Mouse (Mus musculus): ENCODE results near the gene Smoc1. TPM values are rescaled to one million over a fixed set of nuclear protein-coding genes. Genes with fewer than 3 reads are reported as not detected.

Gene Smoc1
- total and polyA plus RNA-seq, 2 experiments from 2014 or later = 24.5 to 28.7 TPM

DNA sequence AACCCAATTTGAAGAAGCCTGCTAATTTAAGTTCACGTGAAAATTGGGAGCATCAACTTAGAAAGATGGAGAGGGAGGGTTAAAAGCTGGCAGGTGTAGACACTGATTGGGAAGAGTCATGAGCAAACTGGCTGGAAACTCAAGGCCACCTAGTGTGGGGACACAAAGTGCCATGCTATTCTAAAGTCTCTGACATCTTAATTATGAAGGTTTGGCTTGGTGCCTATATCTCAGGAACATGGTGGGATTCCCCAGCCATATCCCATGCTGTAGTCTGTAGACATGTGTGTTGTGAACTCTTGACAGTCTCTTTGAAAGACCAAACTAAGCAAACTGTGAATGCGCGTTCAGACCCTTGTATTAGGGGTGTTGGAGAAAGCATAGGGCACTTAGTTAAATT lies 32.0 kb downstream of the Smoc1 start:
- H3K27me3 ChIP-seq (ENCODE audit: insufficient read depth, low read length) = no peaks in the 10 kb centered on the region
- WGBS = 89% methylated on average over 3 of the region's 3 CpGs
- no peak for DNase-seq (ENCODE audit: low spot score)
- no peaks in the 10 kb centered on the region for H3K9me3 ChIP-seq (ENCODE audit: low read length)
- TF ChIP-seq CTCF (IDR thresholded peaks at IDR 0.05) = no peak
- H3K36me3 ChIP-seq (ENCODE audit: insufficient read depth, low read length) = no peaks in the 10 kb centered on the region
- H3K9ac ChIP-seq (replicated peaks; ENCODE audit: low read length, poor library complexity, severe bottlenecking) = no peak overlapping the region
- H3K4me2 ChIP-seq (ENCODE audit: low read depth, low read length, poor library complexity, severe bottlenecking) = no peak overlapping the region
- ATAC-seq (ENCODE audit: low FRiP score) = no peak
- H3K4me1 ChIP-seq (ENCODE audit: insufficient read depth, low read length) = no peaks in the 10 kb centered on the region
- no peak overlapping the region for H3K27ac ChIP-seq (ENCODE audit: low read depth, low read length)
- H3K4me3 ChIP-seq (ENCODE audit: low read depth, low read length) = no peak overlapping the region

DNA sequence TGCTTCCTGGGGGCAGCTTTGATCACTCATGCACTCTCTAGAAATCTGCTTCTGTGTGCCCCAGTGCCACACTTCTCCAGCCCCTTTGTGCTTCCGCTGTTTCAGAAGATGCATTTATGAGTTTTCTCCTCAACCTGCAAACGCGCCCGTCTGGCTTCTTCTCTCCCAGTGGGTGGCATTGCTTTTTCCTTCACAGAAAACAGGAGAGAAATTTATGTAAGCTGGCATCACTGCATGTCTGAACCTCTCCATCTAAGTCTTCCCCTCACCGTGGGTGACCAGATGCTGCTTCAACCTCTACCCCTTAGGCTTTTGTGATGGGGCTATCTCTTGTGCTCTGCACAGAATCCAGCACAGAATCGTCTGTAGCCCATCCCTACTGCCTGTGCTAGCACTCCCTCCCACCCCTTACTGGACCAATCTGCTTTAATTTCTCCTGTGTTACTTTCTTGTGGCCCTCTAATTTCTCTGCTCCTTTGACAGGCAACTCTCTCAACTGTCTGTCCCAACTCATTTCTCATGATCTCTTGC lies 35.3 kb downstream of the Smoc1 start:
- Histone ChIP-seq H3K9ac (replicated peaks; ENCODE audit: low read length, poor library complexity, severe bottlenecking) (no peak overlapping the region), H3K4me3 (ENCODE audit: low read depth, low read length) (no peak overlapping the region)

DNA sequence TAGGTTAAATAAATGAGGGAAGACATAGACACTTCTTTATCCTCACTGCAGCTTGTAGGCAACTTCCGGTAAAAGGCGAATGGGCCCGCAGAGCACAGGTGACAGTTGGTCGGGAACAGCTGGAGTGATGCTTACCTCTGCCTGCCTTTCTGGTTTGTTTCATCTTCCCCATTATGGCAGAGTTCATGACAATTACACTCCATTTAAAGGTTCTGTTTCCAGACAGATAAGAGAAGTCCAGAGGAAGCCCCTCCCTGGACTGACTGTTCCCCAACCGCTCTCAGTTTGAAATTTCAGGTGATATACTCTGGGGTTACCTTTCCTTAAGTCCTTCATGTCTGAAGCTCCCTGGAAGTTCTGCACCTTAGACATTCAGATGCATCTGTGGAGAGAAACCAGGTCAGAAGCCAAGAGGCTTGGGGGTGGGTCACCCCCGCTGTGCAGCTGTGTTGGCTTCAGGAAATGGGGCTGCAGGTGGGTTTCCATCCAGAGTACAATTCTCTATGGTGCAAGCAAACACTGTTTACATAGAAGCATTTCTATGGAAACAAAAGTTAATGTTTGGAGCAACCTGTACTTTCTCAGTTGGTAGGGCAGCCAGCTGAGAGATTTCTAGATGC lies 36.8 kb downstream of the Smoc1 start:
- DNase-seq (ENCODE audit: low spot score) (no peak), ATAC-seq (ENCODE audit: low FRiP score) (no peak)
- TF ChIP-seq CTCF (IDR thresholded peaks at IDR 0.05) = no peak
- H3K4me1 ChIP-seq (ENCODE audit: insufficient read depth, low read length) = no peaks in the 10 kb centered on the region
- no peak overlapping the region for H3K4me3 ChIP-seq (ENCODE audit: low read depth, low read length)
- H3K27ac ChIP-seq (ENCODE audit: low read depth, low read length) = no peak overlapping the region
- no peak overlapping the region for H3K9ac ChIP-seq (replicated peaks; ENCODE audit: low read length, poor library complexity, severe bottlenecking)
- WGBS = 86% methylated on average over 6 of the region's 6 CpGs
- no peaks in the 10 kb centered on the region for H3K27me3 ChIP-seq (ENCODE audit: insufficient read depth, low read length)
- no peak overlapping the region for H3K4me2 ChIP-seq (ENCODE audit: low read depth, low read length, poor library complexity, severe bottlenecking)
- H3K36me3 ChIP-seq (ENCODE audit: insufficient read depth, low read length) = no peaks in the 10 kb centered on the region
- H3K9me3 ChIP-seq (ENCODE audit: low read length) = no peaks in the 10 kb centered on the region

More for the DNA sequence above, 35.3 kb downstream of the Smoc1 start:
- Histone ChIP-seq H3K27ac (ENCODE audit: low read depth, low read length) (no peak overlapping the region), H3K4me1 (ENCODE audit: insufficient read depth, low read length) (no peaks in the 10 kb centered on the region), H3K9me3 (ENCODE audit: low read length) (no peaks in the 10 kb centered on the region), H3K4me2 (ENCODE audit: low read depth, low read length, poor library complexity, severe bottlenecking) (no peak overlapping the region), H3K36me3 (ENCODE audit: insufficient read depth, low read length) (no peaks in the 10 kb centered on the region), H3K27me3 (ENCODE audit: insufficient read depth, low read length) (no peaks in the 10 kb centered on the region)
- WGBS = 60% methylated on average over 6 of the region's 6 CpGs
- TF ChIP-seq CTCF (IDR thresholded peaks at IDR 0.05) = no peak
- ATAC-seq (ENCODE audit: low FRiP score) = no peak
- DNase-seq (ENCODE audit: low spot score) = no peak

DNA sequence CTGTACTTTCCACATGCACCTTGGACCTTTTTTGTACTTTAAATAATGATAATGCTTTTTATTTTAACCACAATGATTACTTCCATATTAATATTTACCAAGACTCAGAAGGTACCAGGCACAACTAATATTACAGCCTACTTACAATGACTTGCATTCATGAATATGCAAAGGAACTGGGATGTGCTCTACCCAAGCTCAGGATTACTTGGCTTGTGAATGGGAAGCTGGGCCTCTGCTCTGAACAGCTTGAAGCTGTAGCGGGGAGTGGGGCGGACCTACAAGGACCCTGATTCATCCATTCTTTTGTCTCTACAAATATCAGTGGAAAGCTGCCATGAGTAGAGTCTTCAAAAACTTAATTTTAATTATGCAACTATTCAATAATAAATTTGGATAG lies 47.5 kb downstream of the Smoc1 start:
- 22% methylated on average over 2 of the region's 2 CpGs for WGBS
- no peak overlapping the region for H3K4me3 ChIP-seq (ENCODE audit: low read depth, low read length)

DNA sequence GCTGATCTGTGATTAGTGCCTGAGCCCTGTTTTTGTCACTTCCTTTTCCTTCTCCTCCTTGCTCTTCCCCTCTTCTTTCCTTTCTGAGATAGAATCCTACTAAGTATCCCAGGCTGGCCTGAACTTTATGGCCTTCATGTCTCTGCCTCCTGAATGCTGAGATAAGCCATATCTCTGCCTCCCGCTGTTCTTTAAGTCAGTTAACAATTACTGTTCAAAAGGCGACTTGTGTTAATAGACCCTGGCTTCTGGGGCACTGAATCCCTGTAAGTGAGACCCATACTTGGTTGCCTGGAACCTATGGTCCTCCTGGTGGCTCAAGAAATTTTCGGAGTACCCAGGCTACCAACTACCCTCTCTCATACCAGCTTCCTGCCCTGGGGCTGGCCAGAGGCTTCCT lies 48.3 kb downstream of the Smoc1 start:
- no peak overlapping the region for H3K4me2 ChIP-seq (ENCODE audit: low read depth, low read length, poor library complexity, severe bottlenecking)
- no peaks in the 10 kb centered on the region for H3K27me3 ChIP-seq (ENCODE audit: insufficient read depth, low read length)
- no peak overlapping the region for H3K27ac ChIP-seq (ENCODE audit: low read depth, low read length)
- DNase-seq (ENCODE audit: low spot score) (no peak), ATAC-seq (ENCODE audit: low FRiP score) (no peak)
- H3K4me3 ChIP-seq (ENCODE audit: low read depth, low read length) = no peak overlapping the region
- no peaks in the 10 kb centered on the region for H3K4me1 ChIP-seq (ENCODE audit: insufficient read depth, low read length)
- TF ChIP-seq CTCF (IDR thresholded peaks at IDR 0.05) = no peak
- H3K9ac ChIP-seq (replicated peaks; ENCODE audit: low read length, poor library complexity, severe bottlenecking) = no peak overlapping the region
- 84% methylated on average over 3 of the region's 3 CpGs for WGBS
- H3K36me3 ChIP-seq (ENCODE audit: insufficient read depth, low read length) = no peaks in the 10 kb centered on the region
- H3K9me3 ChIP-seq (ENCODE audit: low read length) = no peaks in the 10 kb centered on the region

More for the DNA sequence above, 47.5 kb downstream of the Smoc1 start:
- no peak for DNase-seq (ENCODE audit: low spot score)
- no peak overlapping the region for H3K9ac ChIP-seq (replicated peaks; ENCODE audit: low read length, poor library complexity, severe bottlenecking)
- no peak overlapping the region for H3K27ac ChIP-seq (ENCODE audit: low read depth, low read length)
- TF ChIP-seq CTCF (IDR thresholded peaks at IDR 0.05) = no peak
- no peaks in the 10 kb centered on the region for H3K36me3 ChIP-seq (ENCODE audit: insufficient read depth, low read length)
- H3K4me2 ChIP-seq (ENCODE audit: low read depth, low read length, poor library complexity, severe bottlenecking) = no peak overlapping the region
- H3K27me3 ChIP-seq (ENCODE audit: insufficient read depth, low read length) = no peaks in the 10 kb centered on the region
- no peak for ATAC-seq (ENCODE audit: low FRiP score)
- H3K4me1 ChIP-seq (ENCODE audit: insufficient read depth, low read length) = no peaks in the 10 kb centered on the region
- no peaks in the 10 kb centered on the region for H3K9me3 ChIP-seq (ENCODE audit: low read length)

DNA sequence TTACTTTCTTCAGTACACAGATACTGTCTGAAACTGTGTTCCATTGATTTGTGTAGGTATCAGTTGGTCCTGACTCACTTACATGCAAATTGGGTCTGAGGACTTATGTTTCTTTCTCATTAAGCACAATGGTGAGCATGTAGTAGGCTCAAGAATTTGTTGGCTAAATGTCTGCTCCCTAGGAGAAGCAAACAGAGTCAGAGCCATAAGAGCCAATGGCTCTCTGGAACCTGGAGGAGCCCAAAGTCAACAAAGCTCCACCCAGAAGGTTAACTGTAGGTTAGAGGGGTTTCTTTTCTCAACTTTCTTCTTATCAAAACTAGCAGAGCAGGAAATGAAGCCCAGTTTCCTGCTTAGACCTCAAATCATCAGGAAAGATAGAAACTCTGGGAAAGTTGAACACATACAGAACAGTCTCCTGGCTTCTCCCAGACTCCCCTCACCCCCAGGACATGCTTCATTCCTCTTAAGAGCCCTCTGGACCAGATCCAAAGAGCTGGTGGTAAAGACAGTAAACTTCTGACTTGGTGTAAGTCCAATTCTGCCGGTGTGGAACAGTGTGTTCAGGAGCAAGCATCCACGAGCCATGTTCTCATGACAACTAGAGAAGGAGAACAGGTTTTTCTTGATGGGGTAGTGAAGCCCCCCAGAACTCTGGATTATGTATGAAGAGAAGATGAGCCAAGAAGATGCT lies 51.5 kb downstream of the Smoc1 start:
- no peak for DNase-seq (ENCODE audit: low spot score)
- H3K27me3 ChIP-seq (ENCODE audit: insufficient read depth, low read length) = no peaks in the 10 kb centered on the region
- H3K4me3 ChIP-seq (ENCODE audit: low read depth, low read length) = no peak overlapping the region
- H3K36me3 ChIP-seq (ENCODE audit: insufficient read depth, low read length) = no peaks in the 10 kb centered on the region
- H3K4me1 ChIP-seq (ENCODE audit: insufficient read depth, low read length) = no peaks in the 10 kb centered on the region
- no peak for ATAC-seq (ENCODE audit: low FRiP score)
- no peak overlapping the region for H3K9ac ChIP-seq (replicated peaks; ENCODE audit: low read length, poor library complexity, severe bottlenecking)
- no peak overlapping the region for H3K27ac ChIP-seq (ENCODE audit: low read depth, low read length)
- 67% methylated on average over 2 of the region's 2 CpGs for WGBS
- H3K4me2 ChIP-seq (ENCODE audit: low read depth, low read length, poor library complexity, severe bottlenecking) = no peak overlapping the region
- TF ChIP-seq CTCF (IDR thresholded peaks at IDR 0.05) = no peak
- no peaks in the 10 kb centered on the region for H3K9me3 ChIP-seq (ENCODE audit: low read length)

Measured in midbrain, postnatal 0 days (tissue).